Mouse (Mus musculus) small intestine, adult 2 months (tissue): ENCODE measurements around the gene Nfkb1.

Source experiments
- CTCF ChIP-seq: fragments of 200-500 bp; IDR thresholded peaks from 2 replicates; pipeline ENCODE4 v1.5.1; 2012; ENCODE audit warnings: low read depth, mild to moderate bottlenecking, control low read depth, inconsistent platforms, low read length, moderate library complexity, mixed read lengths; ENCODE audit not compliant: insufficient replicate concordance, insufficient read length; ENCODE audit errors: extremely low read depth
- POLR2A ChIP-seq: fragments of 200-500 bp; IDR thresholded peaks from 2 replicates; pipeline ENCODE4 v1.6.1; 2012; ENCODE audit warnings: low read depth, mild to moderate bottlenecking, control low read depth, inconsistent platforms, low read length, moderate library complexity

DNA sequence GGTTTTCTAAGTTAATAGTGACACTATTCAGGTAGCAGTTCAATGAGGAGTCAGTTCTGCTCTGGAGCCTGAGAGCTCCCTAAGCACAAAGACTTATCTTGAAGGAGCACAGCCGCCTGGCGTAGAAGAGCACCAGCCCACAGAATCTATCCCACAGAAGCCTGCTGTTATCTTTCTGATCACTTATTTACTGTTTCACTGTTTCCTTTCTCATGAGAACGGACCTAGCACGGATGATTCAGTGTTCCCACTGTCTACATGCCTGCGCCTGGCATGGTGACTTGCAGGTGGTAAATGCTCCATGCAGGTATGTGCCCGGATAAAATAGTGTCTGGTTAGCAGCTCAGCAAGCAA, 27.8 kb upstream of the Nfkb1 start:
- TF ChIP-seq CTCF (no peak), POLR2A (no peak)
